Mouse (Mus musculus) liver, embryonic 16.5 days (tissue): ENCODE results near the gene Ndufaf2. TPM values are rescaled to one million over a fixed set of nuclear protein-coding genes. Genes with fewer than 3 reads are reported as not detected.

Experiments
- ATAC-seq: fragments of 200-750 bp; cut with Nextera tagmentation; 2 replicates; pipeline ENCODE4 v1.8.0; 2017; ENCODE audit warnings: low read depth, mild to moderate bottlenecking, moderate number of reproducible peaks, moderate library complexity
- H3K27ac ChIP-seq: fragments of 300-500 bp; sonication (generic); 2 replicates; pipeline ENCODE4 v1.5.1; 2014; ENCODE audit warnings: mild to moderate bottlenecking, low read length
- H3K27me3 ChIP-seq: fragments of 300-500 bp; sonication (generic); 2 replicates; pipeline ENCODE4 v1.6.1; 2014; ENCODE audit warnings: low read depth, low read length, mixed read lengths; ENCODE audit not compliant: control insufficient read depth, insufficient read depth
- H3K36me3 ChIP-seq: fragments of 300-500 bp; sonication (generic); 2 replicates; pipeline ENCODE4 v1.6.1; 2014; ENCODE audit warnings: mild to moderate bottlenecking; ENCODE audit not compliant: control insufficient read depth, insufficient read depth
- H3K4me1 ChIP-seq: fragments of 300-500 bp; sonication (generic); 2 replicates; pipeline ENCODE4 v1.6.1; 2014; ENCODE audit warnings: low read depth, low read length, mixed read lengths; ENCODE audit not compliant: control insufficient read depth
- H3K4me2 ChIP-seq: fragments of 300-500 bp; sonication (generic); 2 replicates; pipeline ENCODE4 v1.6.1; 2014; ENCODE audit warnings: low read depth, low read length, mixed read lengths
- H3K4me3 ChIP-seq: fragments of 300-500 bp; sonication (generic); 2 replicates; pipeline ENCODE4 v1.5.1; 2014; ENCODE audit warnings: low read depth, mild to moderate bottlenecking, low read length
- H3K9ac ChIP-seq: fragments of 300-500 bp; sonication (generic); 2 replicates; pipeline ENCODE4 v1.6.1; 2014; ENCODE audit warnings: low read depth, low read length
- H3K9me3 ChIP-seq: fragments of 300-500 bp; sonication (generic); replicated peaks from 2 replicates; pipeline ENCODE4 v1.6.1; 2016; ENCODE audit warnings: low read length; ENCODE audit not compliant: control insufficient read depth
- WGBS: fragments of 180-500 bp; shearing (Covaris S2); extraction: QIAGEN DNeasy Blood & Tissue Kit; methylation state at CpG from one replicate; pipeline ENCODE4 v1.1.7; 2014; ENCODE audit not compliant: insufficient replicate concordance; 5-methylcytosine and 5-hydroxymethylcytosine counted together
- polyA plus RNA-seq: library from polyadenylated mRNA; unstranded; fragments of >200 nt; fragmentation: Nextera tagmentation; extraction: Ambion mirVana; gene quantifications from 2 replicates; pipeline ENCODE4 v1.2.1, GENCODE M21; 2015

Ndufaf2 gene
- polyA plus RNA-seq, 1 experiment from 2014 or later: 21.5 TPM

DNA sequence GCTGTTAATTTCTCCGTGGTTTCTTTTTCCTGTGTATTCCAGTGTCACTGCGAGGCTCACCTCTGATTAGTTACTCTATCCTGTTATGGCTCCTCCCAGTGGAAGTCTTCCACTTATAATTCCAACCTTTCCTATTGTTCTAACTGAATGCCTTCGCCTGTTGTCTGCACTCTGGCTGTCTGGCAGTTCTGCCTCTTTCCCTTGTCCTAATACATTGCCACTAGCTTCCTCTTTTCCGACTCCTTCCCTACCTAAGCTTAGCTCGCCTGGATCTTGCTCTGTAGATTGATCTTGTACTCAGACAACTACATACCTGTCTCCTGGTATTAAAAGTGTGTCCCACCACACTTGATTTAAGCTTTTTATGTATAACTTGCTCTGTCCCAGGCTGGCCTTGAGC lies 22.4 kb upstream of the Ndufaf2 start:
- no peak for ATAC-seq
- no peak overlapping the region for H3K27ac ChIP-seq
- no peak overlapping the region for H3K9ac ChIP-seq
- no peak overlapping the region for H3K4me3 ChIP-seq
- 44% methylated on average over 5 of the region's 5 CpGs for WGBS
- no peaks in the 10 kb centered on the region for H3K9me3 ChIP-seq
- no peaks in the 10 kb centered on the region for H3K4me1 ChIP-seq
- H3K4me2 ChIP-seq: no peak overlapping the region
- H3K36me3 ChIP-seq: peaks cover 6% of the 10 kb centered on the region
- H3K27me3 ChIP-seq: no peaks in the 10 kb centered on the region

DNA sequence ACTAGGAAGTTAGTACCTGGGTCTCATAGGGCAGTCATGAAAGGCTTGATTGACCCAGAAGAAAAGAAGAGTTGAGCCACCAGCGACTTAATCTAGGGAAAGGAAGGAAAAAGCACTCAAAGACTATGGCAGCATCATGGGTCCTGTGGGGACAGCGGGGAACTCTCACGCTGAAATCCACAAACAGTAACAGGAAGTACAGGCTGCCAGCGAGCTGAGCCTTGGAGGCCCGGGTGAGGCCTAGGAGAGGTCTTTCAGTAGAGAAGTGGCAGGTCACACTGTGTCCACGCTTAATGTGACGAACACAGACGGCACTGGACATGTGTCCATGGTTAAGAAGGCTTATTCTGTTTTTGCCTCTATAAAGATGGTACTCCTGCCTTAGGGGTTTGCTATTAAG lies 21.2 kb upstream of the Ndufaf2 start:
- Histone ChIP-seq H3K4me2 (no peak overlapping the region), H3K4me3 (no peak overlapping the region), H3K9ac (no peak overlapping the region), H3K27ac (no peak overlapping the region), H3K9me3 (no peaks in the 10 kb centered on the region), H3K27me3 (no peaks in the 10 kb centered on the region), H3K36me3 (no peaks in the 10 kb centered on the region; the same call in 1 of the 2 replicates), H3K4me1 (no peaks in the 10 kb centered on the region)
- WGBS: 47% methylated on average over 8 of the region's 8 CpGs
- no peak for ATAC-seq

DNA sequence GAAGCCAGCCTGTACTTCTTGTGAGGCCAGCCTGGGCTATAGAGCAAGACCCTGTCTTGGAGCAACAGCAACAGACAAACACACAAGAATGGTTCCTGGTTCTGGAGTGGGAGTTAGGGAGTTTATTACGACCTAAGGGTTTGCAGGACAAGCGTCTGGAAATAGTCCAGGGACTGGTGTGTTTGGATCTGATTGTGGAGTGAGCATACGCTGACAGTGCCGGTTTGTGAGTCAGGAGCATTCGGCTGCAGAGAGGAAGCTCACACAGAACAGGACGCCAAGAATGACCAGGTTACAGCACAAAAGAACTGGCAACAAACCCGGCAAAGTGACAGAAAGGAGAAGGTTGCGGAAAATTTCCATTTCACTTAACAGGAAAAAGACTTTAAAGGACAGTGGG lies 12.1 kb upstream of the Ndufaf2 start:
- H3K27ac ChIP-seq: no peak overlapping the region
- H3K4me3 ChIP-seq: no peak overlapping the region
- WGBS: 69% methylated on average over 8 of the region's 8 CpGs
- H3K27me3 ChIP-seq: no peaks in the 10 kb centered on the region
- no peak overlapping the region for H3K9ac ChIP-seq
- no peak overlapping the region for H3K4me2 ChIP-seq
- ATAC-seq: no peak
- H3K36me3 ChIP-seq: peaks cover 3% of the 10 kb centered on the region
- no peaks in the 10 kb centered on the region for H3K4me1 ChIP-seq
- no peaks in the 10 kb centered on the region for H3K9me3 ChIP-seq

DNA sequence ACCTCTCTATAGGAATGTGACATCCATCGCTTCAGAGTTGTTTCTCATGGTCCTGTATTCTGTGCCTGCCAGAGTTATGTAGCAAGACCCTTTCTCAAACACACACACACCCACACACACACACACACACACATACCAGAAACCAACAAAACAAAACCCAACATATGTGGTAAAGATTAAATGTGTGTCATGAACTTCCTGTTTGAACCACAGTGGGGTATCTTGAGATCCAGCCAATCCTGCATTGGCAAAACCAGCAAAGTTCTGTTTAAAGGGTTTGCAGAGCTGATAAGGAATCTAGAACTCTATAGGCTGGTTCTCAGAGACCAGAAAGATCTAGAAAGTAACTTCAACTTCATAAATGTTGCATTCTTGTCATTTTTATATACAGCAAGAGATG lies 11.6 kb upstream of the Ndufaf2 start:
- Histone ChIP-seq H3K36me3 (peaks cover 3% of the 10 kb centered on the region), H3K4me2 (no peak overlapping the region), H3K4me1 (no peaks in the 10 kb centered on the region), H3K4me3 (no peak overlapping the region), H3K27me3 (no peaks in the 10 kb centered on the region), H3K9ac (no peak overlapping the region), H3K9me3 (no peaks in the 10 kb centered on the region), H3K27ac (no peak overlapping the region)
- no peak for ATAC-seq
- WGBS: 80% methylated on average over 1 of the region's 1 CpGs

DNA sequence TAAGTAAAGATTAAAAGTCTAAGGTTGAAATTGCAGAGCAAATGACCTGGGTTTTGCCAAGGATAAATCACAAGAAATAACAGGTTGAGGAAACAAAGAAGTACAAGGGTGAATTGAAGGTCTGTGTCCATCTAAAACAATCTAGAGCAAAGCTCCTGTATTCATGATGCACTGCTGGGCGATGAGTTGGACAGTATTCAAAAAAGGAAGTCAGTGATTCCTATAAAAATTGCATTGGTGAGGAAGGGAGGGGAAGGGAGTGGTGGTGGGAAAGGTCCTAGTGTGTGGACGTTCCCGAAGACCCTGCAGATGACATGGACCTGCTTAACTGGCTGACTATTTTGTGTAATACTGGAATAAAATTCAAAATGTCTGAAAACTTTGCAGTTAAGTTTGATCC lies 6.2 kb upstream of the Ndufaf2 start:
- Histone ChIP-seq H3K27me3 (no peaks in the 10 kb centered on the region), H3K9ac (no peak overlapping the region), H3K36me3 (no peaks in the 10 kb centered on the region), H3K4me1 (peaks cover 3% of the 10 kb centered on the region), H3K9me3 (no peaks in the 10 kb centered on the region), H3K27ac (no peak overlapping the region), H3K4me3 (no peak overlapping the region), H3K4me2 (no peak overlapping the region)
- ATAC-seq: no peak
- 82% methylated on average over 3 of the region's 3 CpGs for WGBS

DNA sequence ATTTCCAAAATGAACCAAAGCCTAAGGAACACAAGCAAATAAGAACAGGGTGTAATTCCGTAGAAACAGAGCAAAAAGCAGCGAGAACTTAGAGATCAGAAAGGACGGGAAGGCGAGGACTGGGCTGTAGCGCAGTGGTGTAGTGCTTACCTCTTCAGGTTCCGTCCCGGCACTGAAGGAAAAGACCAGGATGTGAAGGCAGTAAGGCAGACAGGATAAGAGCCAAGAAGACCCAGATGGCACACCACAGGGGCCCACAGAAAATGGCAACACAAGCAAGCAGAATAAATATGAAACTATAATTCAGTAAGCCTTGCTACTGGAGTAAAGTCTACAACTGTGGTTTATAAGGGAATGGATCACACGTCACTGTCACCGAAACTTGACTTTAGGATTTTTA lies 5.5 kb upstream of the Ndufaf2 start:
- Histone ChIP-seq H3K9me3 (no peaks in the 10 kb centered on the region), H3K4me2 (no peak overlapping the region), H3K36me3 (no peaks in the 10 kb centered on the region), H3K27ac (no peak overlapping the region), H3K27me3 (no peaks in the 10 kb centered on the region), H3K4me3 (no peak overlapping the region), H3K9ac (no peak overlapping the region), H3K4me1 (peaks cover 8% of the 10 kb centered on the region)
- WGBS: 83% methylated on average over 9 of the region's 9 CpGs
- ATAC-seq: no peak

DNA sequence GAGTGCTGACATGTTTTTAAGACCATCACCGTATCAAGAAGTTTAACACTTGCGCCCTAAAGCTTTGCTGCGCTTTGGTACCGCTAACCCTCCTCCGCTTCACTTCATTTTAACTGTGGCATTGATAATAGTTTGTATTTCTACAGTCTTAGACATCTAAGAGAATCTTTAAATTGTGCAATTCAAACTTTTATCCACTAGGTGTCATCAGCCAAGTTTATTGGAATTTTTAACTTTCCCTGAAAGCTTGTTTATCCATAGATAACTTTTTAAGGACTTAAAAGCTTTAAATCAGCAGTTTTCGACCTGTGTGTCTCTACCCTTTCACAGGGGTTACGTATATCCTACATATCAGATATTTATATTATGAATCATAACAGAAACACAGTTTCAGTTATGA lies 1.5 kb upstream of the Ndufaf2 start:
- Histone ChIP-seq H3K4me1 (peaks cover 13% of the 10 kb centered on the region), H3K9me3 (no peaks in the 10 kb centered on the region), H3K27me3 (no peaks in the 10 kb centered on the region), H3K27ac (no peak overlapping the region), H3K36me3 (no peaks in the 10 kb centered on the region), H3K4me3 (no peak overlapping the region; the same call in 1 of the 2 replicates), H3K4me2 (peak overlapping the region; percentile 89), H3K9ac (no peak overlapping the region)
- 47% methylated on average over 7 of the region's 7 CpGs for WGBS
- ATAC-seq: no peak

DNA sequence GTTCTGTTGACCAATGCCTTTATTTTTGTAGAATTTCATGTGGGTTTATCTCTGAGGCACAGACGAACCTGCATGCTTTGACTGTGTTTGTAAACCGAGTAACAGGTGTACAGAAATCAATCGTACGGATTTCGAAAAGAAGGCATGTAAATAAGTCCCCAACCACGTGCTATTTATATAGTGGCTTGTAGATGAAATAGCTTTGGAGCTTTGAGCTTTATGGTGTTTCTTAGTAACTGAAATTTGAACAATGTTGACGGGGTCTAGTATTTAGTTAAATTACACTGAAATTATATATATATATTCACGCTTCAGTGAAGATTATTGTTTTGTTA lies 785 bp upstream of the Ndufaf2 start:
- Histone ChIP-seq H3K4me2 (peak overlapping the region; percentile 89), H3K27me3 (no peaks in the 10 kb centered on the region), H3K9ac (peak overlapping the region; percentile 77), H3K4me3 (peak overlapping the region; percentile 92), H3K27ac (no peak overlapping the region), H3K4me1 (peaks cover 13% of the 10 kb centered on the region), H3K36me3 (no peaks in the 10 kb centered on the region), H3K9me3 (no peaks in the 10 kb centered on the region)
- no peak for ATAC-seq
- 6% methylated on average over 8 of the region's 8 CpGs for WGBS

DNA sequence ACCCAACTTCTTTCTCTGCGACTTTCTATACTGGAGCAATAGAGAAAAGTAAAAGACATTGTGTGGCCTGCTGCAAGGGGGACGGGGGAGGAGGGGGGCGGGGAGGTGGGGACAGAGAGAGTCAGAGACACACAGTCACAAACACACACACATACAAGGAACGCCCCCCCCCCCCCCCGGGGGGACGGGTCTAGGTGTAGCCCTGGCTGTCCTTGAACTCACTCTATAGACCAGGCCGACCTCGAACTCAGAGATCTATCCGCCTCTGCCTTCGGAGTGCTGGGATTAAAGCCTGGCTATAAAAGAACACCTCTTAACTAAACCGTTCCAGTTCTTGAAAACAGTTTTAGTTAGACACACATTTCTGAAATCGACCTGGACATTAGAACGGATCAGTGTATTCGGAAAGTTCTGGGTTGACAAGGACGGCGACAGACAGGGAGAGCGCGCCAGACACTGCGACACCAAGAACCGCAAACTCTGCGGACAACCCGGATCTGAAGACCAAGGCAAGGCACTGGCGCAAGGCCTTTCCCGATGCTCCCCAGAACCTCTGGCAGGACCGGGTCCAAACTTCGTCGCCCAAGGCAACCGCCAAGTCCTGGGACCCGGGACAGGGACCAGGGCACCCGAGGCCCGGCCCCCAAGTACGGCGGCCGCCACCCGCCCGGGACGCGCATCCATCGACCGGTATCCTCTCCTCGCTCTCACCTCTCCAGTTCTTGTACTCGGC lies 525 bp downstream of the Ndufaf2 start:
- H3K9me3 ChIP-seq: no peaks in the 10 kb centered on the region
- ATAC-seq: peak; percentile 53
- WGBS: 4% methylated on average over 39 of the region's 42 CpGs
- H3K27ac ChIP-seq: peak overlapping the region; percentile 53
- H3K27me3 ChIP-seq: no peaks in the 10 kb centered on the region
- no peaks in the 10 kb centered on the region for H3K36me3 ChIP-seq
- H3K4me1 ChIP-seq: peaks cover 13% of the 10 kb centered on the region
- peak overlapping the region; percentile 89 for H3K4me2 ChIP-seq
- H3K4me3 ChIP-seq: peak overlapping the region; percentile 92
- H3K9ac ChIP-seq: peak overlapping the region; percentile 77
